Mouse (Mus musculus) CH12.LX (cell line): ENCODE measurements at regions not wholly inside any gene's neighbourhood (a gene's known extent, or its start where the extent isn't known, plus 50 kb on each side); places are given as distances from the start of the nearest gene placed in this dataset.

Experiments
- DNase-seq: peaks from one replicate; pipeline ENCODE4 v3.0.0-alpha.2; 2013; ENCODE audit errors: extremely low read depth
- H3K27ac ChIP-seq: 2 replicates; pipeline ENCODE4 v1.5.1; 2012; ENCODE audit warnings: low read depth, mild to moderate bottlenecking, control low read depth, moderate library complexity; ENCODE audit not compliant: insufficient read depth
- H3K27me3 ChIP-seq: replicated peaks from 2 replicates; pipeline ENCODE3; 2012; ENCODE audit warnings: inconsistent platforms
- H3K36me3 ChIP-seq, 2 experiments: replicated peaks in 1 of 2; 2 replicates each; pipeline versions ENCODE3 to v1.6.1; 2012; ENCODE audit warnings: inconsistent platforms in 1 of 2, low read length in 1 of 2, mild to moderate bottlenecking in 1 of 2, mixed read lengths in 1 of 2, moderate library complexity in 1 of 2; ENCODE audit not compliant: control insufficient read depth in 1 of 2, insufficient read depth in 1 of 2
- H3K4me1 ChIP-seq, 2 experiments: 2 replicates each; pipeline ENCODE4 v1.6.1; 2012; ENCODE audit warnings: inconsistent platforms in 1 of 2, moderate library complexity in 1 of 2; ENCODE audit not compliant: insufficient read depth in 2 of 2, control insufficient read depth in 1 of 2
- H3K4me2 ChIP-seq: 2 replicates; pipeline ENCODE4 v1.6.1; 2012; ENCODE audit warnings: low read depth, mild to moderate bottlenecking, control low read depth; ENCODE audit not compliant: poor library complexity, insufficient read depth, severe bottlenecking
- H3K4me3 ChIP-seq, 3 experiments: fragments of 150-350 bp in 1 of 3; sonication (generic) in 1 of 3; replicated peaks in 1 of 3; 2 replicates each; pipeline versions ENCODE3 to v1.5.1; 2011 to 2012; ENCODE audit warnings: low read depth in 2 of 3, low read length in 2 of 3, mild to moderate bottlenecking in 2 of 3, moderate library complexity in 2 of 3, control low read depth in 1 of 3, improper control_type of control experiment in 1 of 3, inconsistent platforms in 1 of 3, mixed read lengths in 1 of 3; ENCODE audit not compliant: poor library complexity in 1 of 3
- H3K79me2 ChIP-seq: replicated peaks from 2 replicates; pipeline ENCODE4 v1.6.1; 2012; ENCODE audit warnings: mild to moderate bottlenecking, moderate library complexity; ENCODE audit not compliant: control insufficient read depth, poor library complexity, insufficient read depth, severe bottlenecking; ENCODE audit errors: extremely low read depth
- H3K9ac ChIP-seq: 2 replicates; pipeline ENCODE4 v1.6.1; 2012; ENCODE audit warnings: low read depth, mild to moderate bottlenecking, control low read depth, moderate library complexity; ENCODE audit not compliant: insufficient read depth
- H3K9me3 ChIP-seq: replicated peaks from 2 replicates; pipeline ENCODE3; 2012; ENCODE audit warnings: low read length, inconsistent platforms, mixed read lengths
- CHD1 ChIP-seq: IDR thresholded peaks from 2 replicates; pipeline ENCODE4 v1.6.1; 2012; ENCODE audit warnings: low read depth, low read length, improper control_type of control experiment, inconsistent platforms
- CHD2 ChIP-seq: IDR thresholded peaks from 2 replicates; pipeline ENCODE4 v1.6.1; 2011; ENCODE audit warnings: low read length, improper control_type of control experiment
- CTCF ChIP-seq, 2 experiments: IDR thresholded peaks in 1 of 2; conservative IDR thresholded peaks in 1 of 2; 2 replicates each; pipeline ENCODE4 v1.5.1; 2011 to 2012; ENCODE audit warnings: low read depth in 2 of 2, low read length in 2 of 2, improper control_type of control experiment in 1 of 2, inconsistent platforms in 1 of 2, mild to moderate bottlenecking in 1 of 2, moderate library complexity in 1 of 2
- ELF1 ChIP-seq: IDR thresholded peaks from 2 replicates; pipeline ENCODE4 v1.6.1; 2014; ENCODE audit warnings: low read depth, mild to moderate bottlenecking, inconsistent platforms, low read length, improper control_type of control experiment
- GABPA ChIP-seq: IDR thresholded peaks from 2 replicates; pipeline ENCODE4 v1.6.1; 2012; ENCODE audit warnings: low read depth, low read length, improper control_type of control experiment, inconsistent platforms; ENCODE audit not compliant: insufficient replicate concordance
- HCFC1 ChIP-seq: IDR thresholded peaks from 2 replicates; pipeline ENCODE4 v1.6.1; 2012; ENCODE audit warnings: low read depth, mild to moderate bottlenecking, inconsistent platforms, low read length, improper control_type of control experiment
- IRF4 ChIP-seq: IDR thresholded peaks from 2 replicates; pipeline ENCODE4 v1.6.1; 2014; ENCODE audit warnings: low read depth, mild to moderate bottlenecking, inconsistent platforms, low read length, improper control_type of control experiment
- JUN ChIP-seq: IDR thresholded peaks from 2 replicates; pipeline ENCODE4 v1.6.1; 2011; ENCODE audit warnings: low read depth, mild to moderate bottlenecking, low read length, improper control_type of control experiment, moderate library complexity; ENCODE audit not compliant: insufficient read depth
- MAFK ChIP-seq: IDR thresholded peaks from 2 replicates; pipeline ENCODE4 v1.6.1; 2011; ENCODE audit warnings: low read length, improper control_type of control experiment; ENCODE audit not compliant: insufficient replicate concordance
- NRF1 ChIP-seq: IDR thresholded peaks from 2 replicates; pipeline ENCODE4 v1.6.1; 2014; ENCODE audit warnings: low read depth, mild to moderate bottlenecking, inconsistent platforms, low read length, improper control_type of control experiment, moderate library complexity
- PAX5 ChIP-seq: IDR thresholded peaks from 2 replicates; pipeline ENCODE4 v1.6.1; 2012; ENCODE audit warnings: low read length, inconsistent platforms, mixed read lengths
- POLR2A ChIP-seq: IDR thresholded peaks from 2 replicates; pipeline ENCODE4 v1.6.1; 2011; ENCODE audit warnings: low read depth, mild to moderate bottlenecking, improper control_type of control experiment, low read length
- POLR2AphosphoS2 ChIP-seq: IDR thresholded peaks from 2 replicates; pipeline ENCODE4 v1.6.1; 2011; ENCODE audit warnings: low read depth, low read length, improper control_type of control experiment
- SIN3A ChIP-seq: IDR thresholded peaks from 2 replicates; pipeline ENCODE4 v1.6.1; 2012; ENCODE audit warnings: low read length, improper control_type of control experiment, inconsistent platforms
- SMC3 ChIP-seq: IDR thresholded peaks from 2 replicates; pipeline ENCODE4 v1.6.1; 2011; ENCODE audit warnings: low read depth, low read length, improper control_type of control experiment
- TBP ChIP-seq: conservative IDR thresholded peaks from 2 replicates; pipeline ENCODE4 v1.6.1; 2011; ENCODE audit warnings: low read depth, low read length, improper control_type of control experiment
- USF1 ChIP-seq: IDR thresholded peaks from 2 replicates; pipeline ENCODE4 v1.6.1; 2014; ENCODE audit warnings: low read depth, mild to moderate bottlenecking, inconsistent platforms, low read length, improper control_type of control experiment
- ZC3H11A ChIP-seq: IDR thresholded peaks from 2 replicates; pipeline ENCODE4 v1.6.1; 2012; ENCODE audit warnings: low read depth, mild to moderate bottlenecking, inconsistent platforms, low read length, improper control_type of control experiment
- dilution Hi-C: fragments of 300-500 bp; cut with MboI; formaldehyde crosslinking; loops from 2 replicates; pipeline ENCODE4 v1.14.3; 2020; ENCODE audit warnings: low sequenced_read_pairs; ENCODE audit not compliant: extremely low pct_unique_long_range_greater_than_20kb, extremely low pct_ligation_motif_present
- in situ Hi-C: fragments of 300-500 bp; cut with MboI; formaldehyde crosslinking; loops from 3 replicates; pipeline ENCODE4 v1.14.3; 2019; ENCODE audit warnings: low sequenced_read_pairs, low pct_ligation_motif_present, low pct_unique_long_range_greater_than_20kb, mixed read lengths

GRCm38 (mm10) chr6:99985322-99985721 lies 259.1 kb upstream of the Prok2 start:
- DNase-seq = no peak
- no peak for TF ChIP-seq SMC3
- no peak for TF ChIP-seq ZC3H11A
- no peak for TF ChIP-seq POLR2AphosphoS2
- TF ChIP-seq GABPA = no peak
- TF ChIP-seq NRF1 = no peak
- no peak for TF ChIP-seq TBP
- no peak for TF ChIP-seq MAFK
- no peak for TF ChIP-seq PAX5
- no peak for TF ChIP-seq USF1
- no peak overlapping the region for H3K4me3 ChIP-seq
- in situ Hi-C loops = no loop called here
- H3K4me1 ChIP-seq = peaks cover 0 to 11% of the 10 kb centered on the region in 2 experiments; a peak in 2 of 4 replicates
- dilution Hi-C loops = no loop called here
- no peak overlapping the region for H3K4me2 ChIP-seq
- H3K9me3 ChIP-seq = no peaks in the 10 kb centered on the region
- no peaks in the 10 kb centered on the region for H3K79me2 ChIP-seq
- H3K27ac ChIP-seq = no peak overlapping the region
- peaks cover 1% of the 10 kb centered on the region for H3K27me3 ChIP-seq
- no peak overlapping the region for H3K9ac ChIP-seq
- no peaks in the 10 kb centered on the region for H3K36me3 ChIP-seq

GRCm38 (mm10) chr6:99984856-99985224 lies 258.6 kb upstream of the Prok2 start:
- no peak for DNase-seq
- in situ Hi-C loops = no loop called here
- Histone ChIP-seq H3K4me1 (peaks cover 0 to 11% of the 10 kb centered on the region in 2 experiments; a peak in 2 of 4 replicates), H3K4me3 (no peak overlapping the region), H3K27me3 (peaks cover 1% of the 10 kb centered on the region), H3K27ac (no peak overlapping the region), H3K9me3 (no peaks in the 10 kb centered on the region), H3K36me3 (no peaks in the 10 kb centered on the region), H3K79me2 (no peaks in the 10 kb centered on the region), H3K4me2 (no peak overlapping the region), H3K9ac (no peak overlapping the region)
- dilution Hi-C loops = no loop called here
- TF ChIP-seq SMC3 = no peak
- TF ChIP-seq SIN3A = no peak
- TF ChIP-seq CHD1 = no peak
- TF ChIP-seq CHD2 = no peak
- no peak for TF ChIP-seq ELF1
- no peak for TF ChIP-seq JUN
- no peak for TF ChIP-seq HCFC1
- no peak for TF ChIP-seq MAFK
- no peak for TF ChIP-seq IRF4
- no peak for TF ChIP-seq CTCF (conservative IDR thresholded peaks at IDR 0.05 in 1 of 2, IDR thresholded peaks at IDR 0.05 in 1 of 2; ENCODE audit: low read depth in 2 of 2, low read length in 2 of 2)
- no peak for TF ChIP-seq POLR2A
